Mouse (Mus musculus): ENCODE results near the gene Polr2c. TPM values are rescaled to one million over a fixed set of nuclear protein-coding genes. Genes with fewer than 3 reads are reported as not detected.

The Polr2c gene
- polyA plus RNA-seq, 1 experiment from 2014 or later = 107 TPM

DNA sequence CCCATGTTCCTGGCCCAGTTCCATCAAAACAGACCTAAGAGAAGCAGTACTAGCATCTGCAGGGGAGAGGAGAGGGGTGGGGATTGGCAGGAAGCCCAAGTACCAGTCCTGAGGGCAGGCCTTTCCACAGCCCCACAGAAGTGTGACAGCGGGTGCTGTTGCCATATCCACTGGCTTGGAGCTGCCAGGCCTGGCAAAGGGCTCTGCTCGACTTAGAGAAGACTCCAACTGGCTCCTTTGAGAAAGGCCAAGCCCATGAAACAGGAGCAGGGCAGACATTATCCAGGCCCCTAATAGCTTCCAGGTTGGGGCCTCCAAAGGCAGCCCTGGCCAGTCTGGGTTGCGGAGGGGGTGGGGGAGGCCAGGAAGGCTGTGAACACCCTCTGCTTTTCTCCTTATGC lies 57.5 kb downstream of the Polr2c start:
- Histone ChIP-seq H3K4me1 (replicated peaks) (peaks cover 55% of the 10 kb centered on the region), H3K9me3 (replicated peaks) (no peaks in the 10 kb centered on the region), H3K4me3 (no peak overlapping the region), H3K36me3 (peaks cover 8% of the 10 kb centered on the region), H3K9ac (no peak overlapping the region), H3K27ac (peak overlapping the region; percentile 67), H3K4me2 (peak overlapping the region; percentile 29), H3K27me3 (no peaks in the 10 kb centered on the region)
- ATAC-seq (replicated peaks; ENCODE audit: insufficient number of reproducible peaks, insufficient read depth, low FRiP score, low read depth) = peak; percentile 14; the same call in 1 of the 2 replicates
- 17% methylated on average over 3 of the region's 3 CpGs for WGBS

DNA sequence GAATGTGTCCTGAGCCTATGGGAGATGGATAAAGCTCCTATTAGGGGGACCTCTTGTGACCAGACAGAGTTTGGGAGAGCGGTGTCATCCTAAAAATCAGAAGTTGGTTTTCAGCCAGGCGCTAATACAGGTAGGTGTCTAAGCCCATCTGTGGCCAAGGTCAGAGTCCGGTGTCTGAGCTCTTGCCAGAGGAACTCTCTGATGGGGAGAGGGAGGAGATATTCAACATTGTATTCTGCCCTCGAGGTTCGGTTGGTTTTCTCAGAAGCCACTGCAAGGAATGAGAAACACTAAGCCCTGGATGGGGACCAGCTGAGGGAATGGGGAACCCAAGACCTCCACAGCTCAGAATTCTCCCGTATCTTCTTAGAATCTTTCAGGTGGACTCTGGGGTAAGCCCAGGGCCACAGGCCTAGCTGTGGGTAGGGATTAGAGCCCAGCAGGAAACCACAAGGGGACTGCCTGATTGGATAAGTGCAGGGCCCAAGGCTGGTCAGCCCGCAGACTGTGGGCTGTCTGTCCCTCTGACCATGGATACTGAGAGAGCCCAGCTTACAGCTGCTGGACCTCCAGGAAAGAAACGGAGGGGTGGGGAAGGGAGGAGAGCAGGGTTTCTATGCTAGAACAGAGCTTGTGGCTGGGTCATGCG lies 59.2 kb downstream of the Polr2c start:
- Histone ChIP-seq H3K36me3 (peaks cover 4% of the 10 kb centered on the region), H3K27ac (peak overlapping the region; percentile 52; the same call in 1 of the 2 replicates), H3K9me3 (replicated peaks) (no peaks in the 10 kb centered on the region), H3K4me2 (peak overlapping the region; percentile 93), H3K9ac (peak overlapping the region; percentile 60), H3K27me3 (no peaks in the 10 kb centered on the region), H3K4me3 (peak overlapping the region; percentile 79), H3K4me1 (replicated peaks) (peaks cover 53% of the 10 kb centered on the region)
- WGBS = 44% methylated on average over 9 of the region's 9 CpGs
- no peak for ATAC-seq (replicated peaks; ENCODE audit: insufficient number of reproducible peaks, insufficient read depth, low FRiP score, low read depth)

DNA sequence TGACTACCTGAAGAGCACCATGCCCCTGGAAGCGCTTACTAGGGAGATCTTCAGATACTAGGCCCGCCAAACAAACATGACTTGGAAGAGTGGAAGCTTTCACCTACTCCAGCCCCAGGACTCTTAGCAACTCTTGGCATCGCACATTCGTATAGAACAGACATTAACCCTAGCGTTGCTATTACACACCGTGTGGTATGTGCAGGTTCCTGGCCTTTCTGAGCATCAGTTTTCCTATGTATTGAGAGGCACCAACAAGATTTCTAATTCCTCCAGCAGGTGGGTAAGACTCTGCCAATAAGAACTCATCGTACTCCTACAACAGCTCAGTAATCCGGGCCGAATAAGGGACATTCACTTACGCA lies 59.7 kb downstream of the Polr2c start:
- Histone ChIP-seq H3K27me3 (no peaks in the 10 kb centered on the region), H3K36me3 (no peaks in the 10 kb centered on the region; the same call in 1 of the 2 replicates), H3K27ac (peak overlapping the region; percentile 52; the same call in 1 of the 2 replicates), H3K4me2 (peak overlapping the region; percentile 93), H3K4me3 (peak overlapping the region; percentile 79), H3K9me3 (replicated peaks) (no peaks in the 10 kb centered on the region), H3K9ac (peak overlapping the region; percentile 60), H3K4me1 (replicated peaks) (peaks cover 53% of the 10 kb centered on the region)
- 2% methylated on average over 10 of the region's 10 CpGs for WGBS
- no peak for ATAC-seq (replicated peaks; ENCODE audit: insufficient number of reproducible peaks, insufficient read depth, low FRiP score, low read depth)

DNA sequence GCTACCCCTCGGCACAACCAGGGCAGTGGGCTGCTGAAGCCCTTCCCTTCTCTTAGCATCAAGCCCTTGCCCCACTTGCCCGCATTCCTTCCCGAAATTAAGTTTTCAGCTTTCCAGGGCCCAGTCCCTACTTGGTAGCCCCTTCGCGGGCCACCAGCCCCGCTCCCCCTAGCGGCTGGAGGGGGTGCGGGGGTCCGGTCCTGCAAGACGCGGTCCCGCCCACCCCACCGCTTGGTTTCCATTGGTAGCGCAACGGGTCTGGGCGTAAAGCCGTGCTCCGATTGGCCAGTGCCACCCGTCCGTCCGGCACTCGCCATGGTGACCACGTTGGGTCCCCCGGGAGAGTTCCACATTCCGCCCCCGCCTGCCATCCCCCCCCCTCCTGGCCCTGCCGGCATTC lies 60.1 kb downstream of the Polr2c start:
- Histone ChIP-seq H3K27me3 (no peaks in the 10 kb centered on the region), H3K27ac (peak overlapping the region; percentile 80), H3K4me1 (replicated peaks) (peaks cover 57% of the 10 kb centered on the region), H3K9me3 (replicated peaks) (no peaks in the 10 kb centered on the region), H3K4me2 (peak overlapping the region; percentile 93), H3K9ac (peak overlapping the region; percentile 71), H3K4me3 (peak overlapping the region; percentile 79), H3K36me3 (no peaks in the 10 kb centered on the region; the same call in 1 of the 2 replicates)
- under 1% methylated on average over 27 of the region's 27 CpGs for WGBS
- ATAC-seq (replicated peaks; ENCODE audit: insufficient number of reproducible peaks, insufficient read depth, low FRiP score, low read depth) = peak; percentile 95

DNA sequence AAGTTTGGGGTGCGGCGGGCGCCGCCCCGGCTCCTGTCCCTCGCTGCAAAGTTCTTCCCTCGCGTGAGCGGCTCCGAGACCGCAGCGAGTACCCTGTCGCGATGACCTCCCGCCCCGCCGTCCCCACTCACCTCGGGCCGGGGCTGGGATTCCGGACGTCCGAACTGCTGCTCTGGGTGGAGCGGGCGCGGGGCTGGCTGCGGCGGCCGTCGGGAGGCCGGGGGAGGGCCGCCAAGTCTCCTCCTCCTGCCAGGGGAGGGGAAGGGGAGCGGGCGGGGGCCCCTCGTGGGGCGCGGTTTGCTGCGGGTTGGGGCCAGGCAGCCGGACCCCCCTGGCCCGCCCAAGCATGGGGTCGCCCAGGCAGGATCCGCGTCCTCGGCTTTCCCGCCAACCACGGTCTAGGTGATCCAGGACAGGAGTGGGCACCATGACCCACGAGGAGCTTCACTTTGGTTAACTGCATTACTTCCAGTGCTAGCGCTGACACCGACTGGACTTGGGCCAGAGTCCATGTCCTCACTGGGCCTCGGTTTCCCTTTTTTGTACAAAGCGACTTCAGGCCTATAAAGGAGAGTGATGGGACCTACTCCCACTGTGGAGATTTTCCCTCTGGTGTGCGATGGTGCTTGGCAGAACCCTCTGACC lies 60.7 kb downstream of the Polr2c start, which contains the start of gene Ccdc102a:
Ccdc102a (minus strand) TSS at position 248 of the 645 bp plus-strand sequence.
- H3K36me3 ChIP-seq = no peaks in the 10 kb centered on the region
- no peaks in the 10 kb centered on the region for H3K27me3 ChIP-seq
- H3K4me1 ChIP-seq (replicated peaks) = peaks cover 60% of the 10 kb centered on the region
- ATAC-seq (replicated peaks; ENCODE audit: insufficient number of reproducible peaks, insufficient read depth, low FRiP score, low read depth) = peak; percentile 72
- peak within 1 kb of the TSS; percentile 79 for H3K4me3 ChIP-seq
- peak within 1 kb of the TSS; percentile 93 for H3K4me2 ChIP-seq
- H3K27ac ChIP-seq = peak within 1 kb of the TSS; percentile 80
- H3K9me3 ChIP-seq (replicated peaks) = no peaks in the 10 kb centered on the region
- H3K9ac ChIP-seq = peak within 1 kb of the TSS; percentile 71
- 2% methylated on average over 51 of the region's 51 CpGs for WGBS

DNA sequence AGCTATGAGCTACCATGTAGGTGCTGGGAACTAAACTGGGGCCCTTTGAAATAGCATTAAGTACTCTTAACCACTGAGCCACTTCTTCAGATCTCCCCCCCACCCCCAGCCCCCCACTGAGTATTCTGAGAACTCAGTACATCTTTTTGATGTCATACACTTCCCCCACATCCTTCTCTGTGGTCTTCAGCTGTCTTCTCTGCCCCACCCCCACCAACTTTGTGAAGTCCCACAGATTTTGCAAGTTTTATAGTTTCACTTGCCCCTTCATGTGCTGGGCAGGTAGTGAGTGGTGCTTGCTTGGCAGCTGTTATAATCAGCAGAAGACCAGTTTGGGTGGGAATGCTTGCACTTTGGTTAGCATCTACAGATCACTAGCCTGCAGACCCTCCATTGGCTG lies 62.0 kb downstream of the Polr2c start:
- H3K4me1 ChIP-seq (replicated peaks) = peaks cover 48% of the 10 kb centered on the region

DNA sequence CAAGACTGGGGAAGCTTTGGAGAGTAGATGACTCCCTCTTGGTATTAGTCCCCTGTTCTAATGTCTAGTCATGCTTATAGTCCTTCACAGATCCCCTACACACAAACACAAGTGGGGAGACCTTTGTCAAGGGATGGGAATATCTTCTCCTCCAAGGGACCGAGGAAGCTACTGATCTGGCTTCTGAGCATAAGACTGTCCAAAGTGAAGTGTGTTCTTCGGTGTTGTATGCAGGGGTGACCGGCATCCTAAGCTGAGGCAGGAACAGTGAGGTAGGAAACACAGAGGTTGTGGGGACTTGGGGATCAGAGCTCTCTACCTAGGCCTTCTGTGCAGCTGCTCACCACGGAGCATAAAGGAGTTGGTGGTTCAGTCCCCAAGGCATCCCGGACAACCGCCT lies 64.9 kb downstream of the Polr2c start:
- peak overlapping the region; percentile 45; the same call in 1 of the 2 replicates for H3K27ac ChIP-seq
- no peaks in the 10 kb centered on the region for H3K9me3 ChIP-seq (replicated peaks)
- H3K27me3 ChIP-seq = 0 out of 2 replicates have a peak, but pooled peaks cover 4% of the 10 kb centered on the region
- H3K36me3 ChIP-seq = no peaks in the 10 kb centered on the region
- H3K9ac ChIP-seq = no peak overlapping the region
- no peak overlapping the region for H3K4me2 ChIP-seq
- 56% methylated on average over 6 of the region's 6 CpGs for WGBS
- H3K4me1 ChIP-seq (replicated peaks) = peaks cover 20% of the 10 kb centered on the region
- ATAC-seq (replicated peaks; ENCODE audit: insufficient number of reproducible peaks, insufficient read depth, low FRiP score, low read depth) = no peak
- H3K4me3 ChIP-seq = no peak overlapping the region

More for the DNA sequence above, 62.0 kb downstream of the Polr2c start:
- H3K9ac ChIP-seq = no peak overlapping the region
- no peak overlapping the region for H3K4me2 ChIP-seq
- no peaks in the 10 kb centered on the region for H3K36me3 ChIP-seq
- no peak overlapping the region for H3K4me3 ChIP-seq
- no peaks in the 10 kb centered on the region for H3K27me3 ChIP-seq
- no peak overlapping the region for H3K27ac ChIP-seq
- no peak for ATAC-seq (replicated peaks; ENCODE audit: insufficient number of reproducible peaks, insufficient read depth, low FRiP score, low read depth)
- no peaks in the 10 kb centered on the region for H3K9me3 ChIP-seq (replicated peaks)

DNA sequence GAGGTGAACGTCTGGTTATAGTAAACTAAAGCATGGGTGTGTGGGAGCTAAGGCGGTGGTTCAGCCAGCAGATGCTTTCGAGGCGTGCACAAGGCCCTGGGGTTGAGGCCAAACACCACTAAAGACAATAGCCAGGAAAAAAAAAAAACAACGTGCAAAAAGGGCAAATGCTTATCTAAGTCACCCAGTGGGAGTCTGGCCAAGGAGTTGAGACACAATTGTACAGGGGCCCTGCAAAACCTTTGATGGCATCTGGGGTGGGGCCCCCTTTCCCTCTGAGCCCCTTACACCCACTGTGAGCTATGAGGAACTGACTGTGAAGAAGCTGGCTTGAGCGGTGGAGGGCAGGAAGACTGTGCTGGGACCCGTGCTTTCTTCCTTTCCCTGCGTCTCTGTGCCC lies 65.4 kb downstream of the Polr2c start:
- 0 out of 2 replicates have a peak, but pooled peaks cover 4% of the 10 kb centered on the region for H3K27me3 ChIP-seq
- peak overlapping the region; percentile 45; the same call in 1 of the 2 replicates for H3K27ac ChIP-seq
- no peak for ATAC-seq (replicated peaks; ENCODE audit: insufficient number of reproducible peaks, insufficient read depth, low FRiP score, low read depth)
- no peaks in the 10 kb centered on the region for H3K36me3 ChIP-seq
- 18% methylated on average over 8 of the region's 8 CpGs for WGBS
- H3K9me3 ChIP-seq (replicated peaks) = no peaks in the 10 kb centered on the region
- H3K4me1 ChIP-seq (replicated peaks) = peaks cover 20% of the 10 kb centered on the region
- no peak overlapping the region for H3K4me3 ChIP-seq
- no peak overlapping the region for H3K4me2 ChIP-seq
- H3K9ac ChIP-seq = no peak overlapping the region

Other genes starting within 250 kb of the Polr2c start
- 112 and 121 TPM in 2 replicates for gene Arl2bp, start 190.8 kb upstream of the Polr2c start, polyA plus RNA-seq (2015; fragmentation: Nextera tagmentation; extraction: Ambion mirVana)
- 0.23 and 0.96 TPM in 2 replicates for gene Pllp, start 161.2 kb upstream of the Polr2c start, polyA plus RNA-seq (2015; fragmentation: Nextera tagmentation; extraction: Ambion mirVana)
- 0.08 TPM in 1 of 2 replicates, not detected in the other for gene Ccl22, start 111.9 kb upstream of the Polr2c start, polyA plus RNA-seq (2015; fragmentation: Nextera tagmentation; extraction: Ambion mirVana)
- gene Cx3cl1, start 85.4 kb upstream of the Polr2c start, polyA plus RNA-seq (2015; fragmentation: Nextera tagmentation; extraction: Ambion mirVana) = 9.4 and 9.7 TPM in 2 replicates
- gene Ccl17, start 47.0 kb upstream of the Polr2c start, polyA plus RNA-seq (2015; fragmentation: Nextera tagmentation; extraction: Ambion mirVana) = 0.26 TPM in 1 of 2 replicates, not detected in the other
- 163 and 166 TPM in 2 replicates for gene Coq9, start 19.1 kb upstream of the Polr2c start, polyA plus RNA-seq (2015; fragmentation: Nextera tagmentation; extraction: Ambion mirVana)
- gene Ciapin1, start 19.1 kb upstream of the Polr2c start, polyA plus RNA-seq (2015; fragmentation: Nextera tagmentation; extraction: Ambion mirVana) = 77.7 and 88.6 TPM in 2 replicates
- gene Dok4, start 18.9 kb downstream of the Polr2c start, polyA plus RNA-seq (2015; fragmentation: Nextera tagmentation; extraction: Ambion mirVana) = 22.9 and 31.6 TPM in 2 replicates
- 18.6 and 25.1 TPM in 2 replicates for gene Ccdc102a, start 60.6 kb downstream of the Polr2c start, polyA plus RNA-seq (2015; fragmentation: Nextera tagmentation; extraction: Ambion mirVana)
- 0.25 and 1.2 TPM in 2 replicates for gene Adgrg5, start 66.2 kb downstream of the Polr2c start, polyA plus RNA-seq (2015; fragmentation: Nextera tagmentation; extraction: Ambion mirVana)
- 4.6 and 21.3 TPM in 2 replicates for gene Adgrg1, start 117.3 kb downstream of the Polr2c start, polyA plus RNA-seq (2015; fragmentation: Nextera tagmentation; extraction: Ambion mirVana)
- gene Adgrg3, start 160.2 kb downstream of the Polr2c start, polyA plus RNA-seq (2015; fragmentation: Nextera tagmentation; extraction: Ambion mirVana) = 2.6 and 5.2 TPM in 2 replicates
- gene Drc7, start 197.7 kb downstream of the Polr2c start, polyA plus RNA-seq (2015; fragmentation: Nextera tagmentation; extraction: Ambion mirVana) = 0.04 and 0.47 TPM in 2 replicates
- gene Katnb1, start 223.7 kb downstream of the Polr2c start, polyA plus RNA-seq (2015; fragmentation: Nextera tagmentation; extraction: Ambion mirVana) = 15.3 and 19.8 TPM in 2 replicates